Mouse (Mus musculus) stomach, postnatal 0 days (tissue): ENCODE measurements around the gene Prr13.

Experiments used
- CTCF ChIP-seq: IDR thresholded peaks from 2 replicates; pipeline ENCODE4 v1.5.1; 2016; ENCODE audit warnings: antibody characterized with exemption, low read depth, mild to moderate bottlenecking, moderate library complexity
- EP300 ChIP-seq: optimal IDR thresholded peaks from 2 replicates; pipeline ENCODE3; 2016; ENCODE audit warnings: antibody characterized with exemption

GRCm38 (mm10) chr15:102460409-102460808, 1.6 kb downstream of the Prr13 start:
- TF ChIP-seq EP300 (no peak), CTCF (no peak)
